Mouse (Mus musculus): ENCODE data around the gene Klhl32. TPM values are rescaled to one million over a fixed set of nuclear protein-coding genes. Genes with fewer than 3 reads are reported as not detected.

Klhl32 gene
- polyA plus RNA-seq, 1 experiment from 2014 or later: 1.7 TPM

DNA sequence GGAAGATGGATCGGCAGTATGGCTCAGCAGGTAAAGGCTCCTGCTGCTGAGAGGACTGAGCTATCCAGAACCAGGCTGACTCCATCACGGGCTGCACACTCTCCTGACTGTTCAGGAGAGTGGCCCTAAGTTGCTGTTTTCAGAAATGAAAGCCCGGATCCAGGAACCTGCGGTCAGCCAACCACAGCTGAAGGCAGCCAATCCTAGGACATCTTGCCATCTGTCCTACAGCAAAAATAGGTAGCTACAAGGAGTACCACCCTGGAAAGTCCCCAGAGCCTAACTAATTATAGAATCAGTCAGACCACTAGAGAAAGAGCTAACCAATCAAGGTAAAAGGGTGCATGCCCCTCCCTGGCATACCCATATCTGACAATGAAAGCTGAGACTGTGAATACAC is 87.5 kb downstream of the Klhl32 start:
- Histone ChIP-seq H3K27me3 (ENCODE audit: control insufficient read depth, insufficient read depth, low read length) (no peaks in the 10 kb centered on the region), H3K9me3 (replicated peaks; ENCODE audit: control insufficient read depth, low read length) (no peaks in the 10 kb centered on the region), H3K4me1 (ENCODE audit: control insufficient read depth, insufficient read depth, low read length) (no peaks in the 10 kb centered on the region), H3K4me3 (ENCODE audit: low read depth, low read length) (no peak overlapping the region), H3K36me3 (replicated peaks; ENCODE audit: control insufficient read depth, insufficient read depth, low read depth, low read length) (no peaks in the 10 kb centered on the region), H3K27ac (replicated peaks; ENCODE audit: low read depth, low read length) (no peak overlapping the region), H3K9ac (replicated peaks; ENCODE audit: low read length) (no peak overlapping the region), H3K4me2 (ENCODE audit: low read depth, low read length) (no peak overlapping the region)
- DNase-seq (ENCODE audit: low spot score) (no peak), ATAC-seq (replicated peaks; ENCODE audit: insufficient number of reproducible peaks, low FRiP score, low TSS enrichment, low read depth) (no peak)
- WGBS: 84% methylated on average over 4 of the region's 4 CpGs

DNA sequence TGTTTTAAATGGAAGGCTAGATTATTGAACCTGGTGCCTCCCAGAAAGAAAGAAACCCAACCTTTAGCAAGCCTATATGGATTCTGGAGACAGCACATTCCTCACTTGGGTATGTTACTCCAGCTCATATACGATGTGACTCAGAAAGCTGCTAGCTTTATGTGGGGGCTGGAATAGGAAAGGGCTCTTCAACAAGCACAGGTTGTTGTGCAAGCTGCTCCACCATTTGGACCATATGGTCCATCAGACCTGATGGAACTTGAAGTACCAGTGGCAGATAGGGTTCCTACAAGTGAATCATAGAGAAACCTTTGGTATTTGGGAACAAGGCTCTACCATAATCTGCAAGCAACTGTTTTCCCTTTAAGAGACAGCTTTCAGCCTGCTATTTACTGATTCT is 92.0 kb downstream of the Klhl32 start:
- no peaks in the 10 kb centered on the region for H3K36me3 ChIP-seq (replicated peaks; ENCODE audit: control insufficient read depth, insufficient read depth, low read depth, low read length)
- no peak for ATAC-seq (replicated peaks; ENCODE audit: insufficient number of reproducible peaks, low FRiP score, low TSS enrichment, low read depth)
- WGBS: 94% methylated on average over 1 of the region's 1 CpGs

DNA sequence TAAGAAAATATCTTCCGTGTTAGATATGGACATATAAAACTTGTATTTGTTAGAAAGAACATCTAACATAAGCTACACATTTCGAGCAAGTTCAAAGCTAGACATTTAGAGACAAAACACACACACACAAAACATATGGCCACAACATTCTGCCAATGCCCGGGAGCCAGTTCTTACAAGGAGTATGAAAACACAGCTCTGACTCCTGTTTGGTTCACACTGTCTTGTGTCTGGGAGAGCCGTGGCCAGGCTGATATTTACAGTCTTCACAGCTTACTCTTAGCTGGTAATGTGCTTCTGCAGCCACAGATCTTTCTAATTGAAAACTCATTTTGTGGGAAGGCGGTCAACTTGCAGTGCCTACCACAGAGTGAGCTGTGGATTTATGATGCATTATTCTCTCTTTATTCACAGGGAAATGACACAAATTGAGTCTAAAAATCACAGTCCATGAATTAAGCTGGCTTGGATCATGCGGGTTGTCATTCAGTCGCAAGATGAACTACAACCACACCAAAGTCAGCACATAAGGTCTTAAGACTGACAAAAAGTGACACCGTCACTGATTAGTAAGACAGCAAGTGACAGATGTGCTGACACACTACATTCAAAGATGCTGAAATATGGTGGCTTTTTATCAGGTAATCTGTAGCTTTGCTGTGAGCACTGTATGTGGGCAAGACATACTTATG is 98.3 kb downstream of the Klhl32 start:
- no peak overlapping the region for H3K4me3 ChIP-seq (ENCODE audit: low read depth, low read length)
- no peaks in the 10 kb centered on the region for H3K4me1 ChIP-seq (ENCODE audit: control insufficient read depth, insufficient read depth, low read length)
- DNase-seq (ENCODE audit: low spot score) (no peak), ATAC-seq (replicated peaks; ENCODE audit: insufficient number of reproducible peaks, low FRiP score, low TSS enrichment, low read depth) (no peak)
- no peak overlapping the region for H3K9ac ChIP-seq (replicated peaks; ENCODE audit: low read length)
- no peak overlapping the region for H3K27ac ChIP-seq (replicated peaks; ENCODE audit: low read depth, low read length)
- WGBS: 85% methylated on average over 8 of the region's 8 CpGs
- no peak overlapping the region for H3K4me2 ChIP-seq (ENCODE audit: low read depth, low read length)
- H3K36me3 ChIP-seq (replicated peaks; ENCODE audit: control insufficient read depth, insufficient read depth, low read depth, low read length): no peaks in the 10 kb centered on the region
- H3K9me3 ChIP-seq (replicated peaks; ENCODE audit: control insufficient read depth, low read length): no peaks in the 10 kb centered on the region
- no peaks in the 10 kb centered on the region for H3K27me3 ChIP-seq (ENCODE audit: control insufficient read depth, insufficient read depth, low read length)

More for the DNA sequence above, 92.0 kb downstream of the Klhl32 start:
- Histone ChIP-seq H3K9me3 (replicated peaks; ENCODE audit: control insufficient read depth, low read length) (no peaks in the 10 kb centered on the region), H3K4me1 (ENCODE audit: control insufficient read depth, insufficient read depth, low read length) (no peaks in the 10 kb centered on the region), H3K9ac (replicated peaks; ENCODE audit: low read length) (no peak overlapping the region), H3K4me3 (ENCODE audit: low read depth, low read length) (no peak overlapping the region), H3K4me2 (ENCODE audit: low read depth, low read length) (no peak overlapping the region), H3K27me3 (ENCODE audit: control insufficient read depth, insufficient read depth, low read length) (no peaks in the 10 kb centered on the region), H3K27ac (replicated peaks; ENCODE audit: low read depth, low read length) (no peak overlapping the region)
- DNase-seq (ENCODE audit: low spot score): no peak

DNA sequence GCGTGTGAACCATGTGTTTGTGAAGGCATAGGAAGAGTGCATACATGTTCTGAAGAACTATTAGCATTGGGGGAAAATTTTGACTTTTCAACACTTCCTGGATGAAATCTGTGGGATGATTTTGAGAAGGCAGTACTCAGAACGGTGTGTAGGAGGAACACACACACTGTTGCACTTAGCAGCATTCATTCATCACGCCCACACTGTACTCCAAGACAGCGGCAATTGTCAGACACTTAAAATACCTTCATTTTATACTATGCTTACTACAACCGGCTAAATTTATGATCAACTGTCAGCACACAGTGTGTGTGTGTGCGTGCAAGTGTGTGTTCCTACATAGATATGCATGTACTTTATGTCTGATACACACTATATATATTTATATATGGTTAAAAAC is 113.8 kb downstream of the Klhl32 start:
- WGBS: 93% methylated on average over 6 of the region's 6 CpGs
- Histone ChIP-seq H3K4me1 (ENCODE audit: control insufficient read depth, insufficient read depth, low read length) (no peaks in the 10 kb centered on the region), H3K9ac (replicated peaks; ENCODE audit: low read length) (no peak overlapping the region), H3K4me3 (ENCODE audit: low read depth, low read length) (no peak overlapping the region), H3K4me2 (ENCODE audit: low read depth, low read length) (no peak overlapping the region), H3K27ac (replicated peaks; ENCODE audit: low read depth, low read length) (no peak overlapping the region), H3K27me3 (ENCODE audit: control insufficient read depth, insufficient read depth, low read length) (no peaks in the 10 kb centered on the region), H3K9me3 (replicated peaks; ENCODE audit: control insufficient read depth, low read length) (no peaks in the 10 kb centered on the region), H3K36me3 (replicated peaks; ENCODE audit: control insufficient read depth, insufficient read depth, low read depth, low read length) (no peaks in the 10 kb centered on the region)
- ATAC-seq (replicated peaks; ENCODE audit: insufficient number of reproducible peaks, low FRiP score, low TSS enrichment, low read depth): no peak
- DNase-seq (ENCODE audit: low spot score): no peak

DNA sequence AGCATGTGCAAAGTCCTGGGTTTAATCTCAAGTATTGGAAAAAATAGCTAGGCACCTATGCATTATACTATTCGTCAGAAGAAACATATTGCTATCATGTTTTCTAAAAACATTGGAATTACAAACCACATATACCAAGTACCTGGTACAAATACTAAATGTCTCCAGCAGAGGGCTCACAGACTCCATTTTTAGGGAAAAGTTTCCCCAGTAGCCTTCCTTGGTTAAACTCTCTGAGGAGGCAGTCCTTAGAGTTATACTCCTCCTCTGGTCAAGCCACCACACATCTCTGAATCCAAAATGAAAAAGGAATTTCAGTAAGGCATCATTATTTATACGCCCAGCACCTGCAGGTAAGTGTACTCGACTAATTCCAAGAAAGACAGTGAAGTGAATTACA is 130.1 kb downstream of the Klhl32 start:
- no peaks in the 10 kb centered on the region for H3K36me3 ChIP-seq (replicated peaks; ENCODE audit: control insufficient read depth, insufficient read depth, low read depth, low read length)
- H3K9ac ChIP-seq (replicated peaks; ENCODE audit: low read length): no peak overlapping the region
- DNase-seq (ENCODE audit: low spot score) (peak; percentile 82), ATAC-seq (replicated peaks; ENCODE audit: insufficient number of reproducible peaks, low FRiP score, low TSS enrichment, low read depth) (no peak)
- H3K27me3 ChIP-seq (ENCODE audit: control insufficient read depth, insufficient read depth, low read length): no peaks in the 10 kb centered on the region
- H3K9me3 ChIP-seq (replicated peaks; ENCODE audit: control insufficient read depth, low read length): no peaks in the 10 kb centered on the region
- H3K27ac ChIP-seq (replicated peaks; ENCODE audit: low read depth, low read length): no peak overlapping the region
- WGBS: 27% methylated on average over 3 of the region's 3 CpGs
- no peaks in the 10 kb centered on the region for H3K4me1 ChIP-seq (ENCODE audit: control insufficient read depth, insufficient read depth, low read length)
- H3K4me3 ChIP-seq (ENCODE audit: low read depth, low read length): no peak overlapping the region
- no peak overlapping the region for H3K4me2 ChIP-seq (ENCODE audit: low read depth, low read length)

DNA sequence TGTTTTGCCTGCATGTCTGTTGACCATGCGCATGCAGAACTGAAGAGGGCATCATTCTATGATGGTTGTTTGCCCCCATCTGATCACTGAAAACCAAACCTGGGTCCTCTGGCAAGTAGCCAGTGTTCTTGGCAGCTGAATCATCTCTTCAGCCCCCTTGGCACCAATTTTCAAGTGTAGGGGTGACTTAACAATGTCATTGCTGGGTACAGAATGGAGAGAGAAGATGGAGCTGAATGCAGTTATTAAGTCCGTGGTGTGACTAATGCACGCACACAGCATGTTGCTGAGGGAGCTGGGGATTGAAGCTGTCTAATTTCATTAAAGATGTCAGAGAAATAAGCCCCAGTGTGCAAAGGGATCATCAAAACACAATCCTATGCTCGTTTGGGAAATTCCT is 135.4 kb downstream of the Klhl32 start:
- Histone ChIP-seq H3K4me1 (ENCODE audit: control insufficient read depth, insufficient read depth, low read length) (no peaks in the 10 kb centered on the region), H3K36me3 (replicated peaks; ENCODE audit: control insufficient read depth, insufficient read depth, low read depth, low read length) (no peaks in the 10 kb centered on the region), H3K4me2 (ENCODE audit: low read depth, low read length) (no peak overlapping the region), H3K4me3 (ENCODE audit: low read depth, low read length) (no peak overlapping the region), H3K9ac (replicated peaks; ENCODE audit: low read length) (no peak overlapping the region), H3K27ac (replicated peaks; ENCODE audit: low read depth, low read length) (no peak overlapping the region), H3K27me3 (ENCODE audit: control insufficient read depth, insufficient read depth, low read length) (no peaks in the 10 kb centered on the region), H3K9me3 (replicated peaks; ENCODE audit: control insufficient read depth, low read length) (no peaks in the 10 kb centered on the region)
- WGBS: 76% methylated on average over 4 of the region's 4 CpGs
- DNase-seq (ENCODE audit: low spot score) (no peak), ATAC-seq (replicated peaks; ENCODE audit: insufficient number of reproducible peaks, low FRiP score, low TSS enrichment, low read depth) (no peak)

DNA sequence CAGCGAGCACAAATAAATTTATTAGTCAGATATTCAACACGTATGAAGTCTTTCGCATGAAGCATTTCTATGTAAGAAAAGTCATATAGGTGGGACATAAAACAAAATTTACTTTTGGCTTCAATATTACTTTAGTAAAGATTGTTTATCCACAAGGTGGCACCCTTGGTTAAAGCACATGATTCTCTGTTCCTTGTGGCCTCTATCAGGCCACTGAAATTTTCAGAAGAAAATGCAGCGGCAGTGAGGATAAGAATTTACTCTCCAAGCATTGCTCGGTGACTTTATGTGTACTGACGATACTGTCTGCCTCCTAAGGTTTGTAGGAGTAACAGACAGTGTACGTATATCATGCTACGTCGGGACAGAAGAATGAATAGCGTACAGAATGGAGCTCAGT is 136.6 kb downstream of the Klhl32 start:
- no peak overlapping the region for H3K27ac ChIP-seq (replicated peaks; ENCODE audit: low read depth, low read length)
- H3K9ac ChIP-seq (replicated peaks; ENCODE audit: low read length): no peak overlapping the region
- no peaks in the 10 kb centered on the region for H3K4me1 ChIP-seq (ENCODE audit: control insufficient read depth, insufficient read depth, low read length)
- no peaks in the 10 kb centered on the region for H3K9me3 ChIP-seq (replicated peaks; ENCODE audit: control insufficient read depth, low read length)
- no peaks in the 10 kb centered on the region for H3K36me3 ChIP-seq (replicated peaks; ENCODE audit: control insufficient read depth, insufficient read depth, low read depth, low read length)
- no peaks in the 10 kb centered on the region for H3K27me3 ChIP-seq (ENCODE audit: control insufficient read depth, insufficient read depth, low read length)
- no peak for ATAC-seq (replicated peaks; ENCODE audit: insufficient number of reproducible peaks, low FRiP score, low TSS enrichment, low read depth)
- WGBS: 82% methylated on average over 10 of the region's 10 CpGs
- no peak overlapping the region for H3K4me3 ChIP-seq (ENCODE audit: low read depth, low read length)
- DNase-seq (ENCODE audit: low spot score): peak; percentile 38
- no peak overlapping the region for H3K4me2 ChIP-seq (ENCODE audit: low read depth, low read length)

DNA sequence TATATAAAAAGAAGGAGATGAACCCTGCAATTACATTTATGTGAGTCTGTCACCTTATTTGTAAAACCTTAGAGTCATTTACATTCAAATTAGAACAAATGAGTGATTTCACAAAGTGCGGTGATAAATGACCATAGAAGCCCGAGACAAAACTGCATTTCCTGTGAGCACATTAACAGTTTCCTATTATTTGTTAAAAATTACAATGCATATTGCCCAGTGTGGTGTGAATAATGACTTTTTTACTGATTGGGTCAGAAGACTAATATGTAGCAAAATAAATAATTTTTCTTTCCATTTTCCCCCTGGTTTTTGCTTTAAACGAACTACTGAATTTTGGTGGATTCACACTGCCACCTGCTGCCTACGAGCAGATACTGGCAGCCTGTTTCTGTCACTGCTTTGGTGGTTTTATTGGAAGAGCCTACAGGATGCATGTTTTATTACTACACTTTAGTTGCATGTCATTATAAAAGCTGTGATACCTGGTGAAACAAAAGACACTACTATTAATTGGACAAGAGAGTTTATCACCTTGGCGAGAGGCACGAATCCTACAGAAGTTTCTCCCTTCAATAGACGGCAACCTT is 152.3 kb downstream of the Klhl32 start:
- WGBS: 66% methylated on average over 7 of the region's 7 CpGs
- H3K27ac ChIP-seq (replicated peaks; ENCODE audit: low read depth, low read length): no peak overlapping the region
- H3K4me2 ChIP-seq (ENCODE audit: low read depth, low read length): no peak overlapping the region
- no peaks in the 10 kb centered on the region for H3K27me3 ChIP-seq (ENCODE audit: control insufficient read depth, insufficient read depth, low read length)
- no peaks in the 10 kb centered on the region for H3K4me1 ChIP-seq (ENCODE audit: control insufficient read depth, insufficient read depth, low read length)
- no peak overlapping the region for H3K9ac ChIP-seq (replicated peaks; ENCODE audit: low read length)
- no peaks in the 10 kb centered on the region for H3K9me3 ChIP-seq (replicated peaks; ENCODE audit: control insufficient read depth, low read length)
- peak; percentile 61 for DNase-seq (ENCODE audit: low spot score)
- no peak for ATAC-seq (replicated peaks; ENCODE audit: insufficient number of reproducible peaks, low FRiP score, low TSS enrichment, low read depth)
- H3K4me3 ChIP-seq (ENCODE audit: low read depth, low read length): no peak overlapping the region
- H3K36me3 ChIP-seq (replicated peaks; ENCODE audit: control insufficient read depth, insufficient read depth, low read depth, low read length): no peaks in the 10 kb centered on the region

Data from embryonic facial prominence, embryonic 11.5 days (tissue).